Mouse (Mus musculus) intestine, embryonic 16.5 days (tissue): ENCODE results near the gene Becn1. TPM values are rescaled to one million over a fixed set of nuclear protein-coding genes. Genes with fewer than 3 reads are reported as not detected.

ENCODE experiments used
- ATAC-seq: fragments of 200-750 bp; cut with Nextera tagmentation; 2 replicates; pipeline ENCODE4 v1.8.0; 2017; ENCODE audit warnings: moderate TSS enrichment, moderate library complexity
- H3K27ac ChIP-seq: fragments of 300-500 bp; sonication (generic); 2 replicates; pipeline ENCODE4 v1.5.1; 2014; ENCODE audit warnings: mild to moderate bottlenecking, low read length
- H3K27me3 ChIP-seq: fragments of 300-500 bp; sonication (generic); replicated peaks from 2 replicates; pipeline ENCODE4 v1.6.1; 2014; ENCODE audit warnings: low read length, control low read depth, mixed read lengths; ENCODE audit not compliant: control insufficient read depth, insufficient read depth
- H3K36me3 ChIP-seq: fragments of 300-500 bp; sonication (generic); 2 replicates; pipeline ENCODE4 v1.6.1; 2014; ENCODE audit warnings: low read length, control low read depth; ENCODE audit not compliant: control insufficient read depth, insufficient read depth
- H3K4me1 ChIP-seq: fragments of 300-500 bp; sonication (generic); 2 replicates; pipeline ENCODE4 v1.6.1; 2014; ENCODE audit warnings: low read length, control low read depth, mixed read lengths; ENCODE audit not compliant: control insufficient read depth, insufficient read depth
- H3K4me2 ChIP-seq: fragments of 300-500 bp; sonication (generic); 2 replicates; pipeline ENCODE4 v1.6.1; 2014; ENCODE audit warnings: low read depth, low read length, control low read depth
- H3K4me3 ChIP-seq: fragments of 300-500 bp; sonication (generic); 2 replicates; pipeline ENCODE4 v1.5.1; 2014; ENCODE audit warnings: mild to moderate bottlenecking, low read length
- H3K9ac ChIP-seq: fragments of 300-500 bp; sonication (generic); 2 replicates; pipeline ENCODE4 v1.6.1; 2014; ENCODE audit warnings: low read depth, low read length
- H3K9me3 ChIP-seq: fragments of 300-500 bp; sonication (generic); 2 replicates; pipeline ENCODE4 v1.6.1; 2016; ENCODE audit warnings: low read length, control low read depth; ENCODE audit not compliant: control insufficient read depth
- WGBS: fragments of 180-500 bp; shearing (Covaris S2); extraction: QIAGEN DNeasy Blood & Tissue Kit; methylation state at CpG from one replicate; pipeline ENCODE4 v1.1.7; 2014; 5-methylcytosine and 5-hydroxymethylcytosine counted together
- polyA plus RNA-seq: library from polyadenylated mRNA; unstranded; fragments of >200 nt; fragmentation: Nextera tagmentation; extraction: Ambion mirVana; gene quantifications from 2 replicates; pipeline ENCODE4 v1.2.1, GENCODE M21; 2015

Becn1 gene
- polyA plus RNA-seq, 1 experiment from 2014 or later, result 145 TPM

- no peaks in the 10 kb centered on the region for H3K9me3 ChIP-seq
- H3K9ac ChIP-seq, result peak overlapping the region; percentile 87
- H3K4me2 ChIP-seq, result peak overlapping the region; percentile 85
- no peak for ATAC-seq
- H3K4me1 ChIP-seq, result peaks cover 13% of the 10 kb centered on the region; the same call in 1 of the 2 replicates
- 0 out of 2 replicates have a peak, but pooled peaks cover 3% of the 10 kb centered on the region for H3K36me3 ChIP-seq
- WGBS, result 63% methylated on average over 7 of the region's 7 CpGs
- H3K27ac ChIP-seq, result no peak overlapping the region
- H3K27me3 ChIP-seq, result no peaks in the 10 kb centered on the region
- peak overlapping the region; percentile 90 for H3K4me3 ChIP-seq
These were observed 1.2 kb downstream of the Becn1 start for GRCm38 (mm10) chr11:101300881-101301280.

DNA sequence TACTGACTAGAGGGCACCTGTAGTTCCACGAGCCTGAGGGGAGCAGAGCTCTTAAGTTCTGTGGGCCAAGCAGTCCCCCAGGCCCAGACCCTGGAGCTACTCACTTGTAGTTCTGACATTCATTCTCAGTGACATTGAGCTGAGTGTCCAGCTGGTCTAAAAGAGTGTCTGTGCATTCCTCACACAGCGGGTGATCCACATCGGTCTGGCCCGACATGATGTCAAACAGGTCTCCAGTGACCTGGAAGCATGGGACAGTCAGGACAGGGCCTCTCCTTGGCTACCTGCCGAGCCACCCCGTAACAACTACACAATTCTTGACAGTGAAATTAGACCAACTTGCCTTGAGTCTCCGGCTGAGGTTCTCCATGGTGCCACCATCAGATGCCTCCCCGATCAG is 6.9 kb downstream of the Becn1 start:
- peaks cover 18% of the 10 kb centered on the region; the same call in 1 of the 2 replicates for H3K36me3 ChIP-seq
- 91% methylated on average over 8 of the region's 8 CpGs for WGBS
- H3K27me3 ChIP-seq, result no peaks in the 10 kb centered on the region
- H3K4me3 ChIP-seq, result no peak overlapping the region
- no peak overlapping the region for H3K27ac ChIP-seq
- H3K4me1 ChIP-seq, result no peaks in the 10 kb centered on the region
- no peak overlapping the region for H3K9ac ChIP-seq
- no peak for ATAC-seq
- no peak overlapping the region for H3K4me2 ChIP-seq
- H3K9me3 ChIP-seq, result no peaks in the 10 kb centered on the region

DNA sequence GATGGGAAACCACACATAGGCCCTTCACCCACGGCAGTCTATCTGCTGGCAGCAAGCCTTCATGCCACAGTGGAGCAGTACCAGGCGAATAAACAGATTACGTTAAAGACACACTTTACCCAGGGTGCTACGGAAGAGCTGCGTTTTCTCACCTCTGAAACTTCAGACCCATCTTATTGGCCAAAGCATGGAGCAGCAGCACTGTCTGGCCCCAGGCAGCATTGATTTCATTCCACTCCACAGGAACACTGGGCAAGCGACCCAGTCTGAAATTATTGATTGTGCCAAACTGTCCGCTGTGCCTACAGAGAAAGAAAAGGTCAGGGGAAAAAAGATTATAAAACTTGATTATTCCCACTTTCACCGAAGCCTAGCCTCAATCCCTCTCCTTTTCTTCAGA is 10.9 kb downstream of the Becn1 start:
- Histone ChIP-seq H3K4me1 (no peaks in the 10 kb centered on the region), H3K4me3 (no peak overlapping the region), H3K9ac (no peak overlapping the region), H3K27me3 (no peaks in the 10 kb centered on the region), H3K27ac (no peak overlapping the region), H3K4me2 (no peak overlapping the region), H3K36me3 (peaks cover 19% of the 10 kb centered on the region), H3K9me3 (no peaks in the 10 kb centered on the region)
- no peak for ATAC-seq
- WGBS, result 96% methylated on average over 8 of the region's 8 CpGs

DNA sequence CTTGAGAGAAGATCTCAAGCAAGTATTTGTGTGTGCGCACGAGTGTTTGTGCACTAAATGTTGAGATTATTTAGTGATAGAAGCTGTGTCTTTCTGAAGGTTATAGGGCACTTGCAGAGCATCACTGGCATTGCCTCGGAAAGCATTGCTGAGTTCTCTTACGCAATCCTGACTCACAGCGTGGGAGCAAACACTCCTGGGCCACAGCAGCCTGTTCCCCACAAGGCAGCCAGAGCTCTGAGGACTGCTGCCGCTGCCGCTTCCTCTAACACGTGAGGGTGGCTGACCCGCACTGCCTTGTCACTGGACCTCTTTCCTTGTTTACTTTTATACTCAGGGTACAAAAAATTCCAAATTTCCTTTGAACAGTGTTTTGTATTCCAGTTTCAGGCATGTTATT is 14.8 kb downstream of the Becn1 start:
- Histone ChIP-seq H3K9ac (no peak overlapping the region), H3K9me3 (no peaks in the 10 kb centered on the region), H3K36me3 (peaks cover 7% of the 10 kb centered on the region; the same call in 1 of the 2 replicates), H3K4me1 (no peaks in the 10 kb centered on the region), H3K27me3 (no peaks in the 10 kb centered on the region), H3K27ac (no peak overlapping the region), H3K4me3 (no peak overlapping the region), H3K4me2 (no peak overlapping the region)
- ATAC-seq, result no peak
- 79% methylated on average over 9 of the region's 9 CpGs for WGBS

DNA sequence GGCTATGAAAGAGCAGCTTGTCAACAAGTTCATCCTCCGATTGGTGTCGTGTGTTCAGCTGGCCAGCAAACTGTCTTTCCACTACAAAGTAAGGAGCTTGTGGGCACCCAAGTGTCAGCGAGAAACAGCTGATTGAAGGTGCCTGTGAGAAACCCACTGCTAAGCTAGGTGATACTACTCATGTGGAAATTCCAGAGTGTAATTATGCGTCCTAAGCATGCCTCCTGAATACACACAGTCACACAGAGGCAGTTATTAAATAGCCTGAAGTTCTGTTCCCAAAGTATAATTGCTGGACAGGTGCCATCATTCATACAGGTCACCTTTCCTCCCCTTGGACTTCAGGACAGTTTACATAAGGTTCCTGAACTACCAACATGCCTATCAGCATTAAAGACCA is 18.3 kb downstream of the Becn1 start:
- no peaks in the 10 kb centered on the region for H3K9me3 ChIP-seq
- H3K27ac ChIP-seq, result no peak overlapping the region
- no peak for ATAC-seq
- no peaks in the 10 kb centered on the region; the same call in 1 of the 2 replicates for H3K36me3 ChIP-seq
- H3K4me2 ChIP-seq, result no peak overlapping the region
- 70% methylated on average over 4 of the region's 4 CpGs for WGBS
- H3K4me1 ChIP-seq, result peaks cover 7% of the 10 kb centered on the region
- no peak overlapping the region for H3K9ac ChIP-seq
- H3K27me3 ChIP-seq, result no peaks in the 10 kb centered on the region
- H3K4me3 ChIP-seq, result no peak overlapping the region

DNA sequence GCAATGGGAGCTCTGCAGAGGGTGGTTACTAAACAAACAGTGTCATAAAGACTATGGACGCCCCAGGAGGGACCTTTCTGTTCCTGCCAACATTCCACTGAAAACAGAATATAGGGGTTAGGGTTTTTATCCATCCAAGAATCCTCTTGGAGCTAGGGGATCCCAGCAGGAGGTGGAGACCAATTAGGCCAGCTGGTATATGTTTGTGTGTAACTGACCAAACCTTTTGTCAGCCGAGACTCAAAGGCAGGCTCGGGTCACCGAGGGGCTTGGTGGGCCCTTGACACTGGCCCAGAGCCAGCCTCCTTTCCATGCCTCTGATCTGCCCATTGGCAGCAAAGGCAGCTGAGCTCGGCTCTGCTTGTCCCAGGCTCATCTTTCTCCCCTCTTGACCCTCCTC is 19.2 kb downstream of the Becn1 start:
- no peak for ATAC-seq
- Histone ChIP-seq H3K9ac (no peak overlapping the region), H3K36me3 (no peaks in the 10 kb centered on the region), H3K9me3 (no peaks in the 10 kb centered on the region), H3K4me3 (no peak overlapping the region), H3K27ac (no peak overlapping the region), H3K27me3 (no peaks in the 10 kb centered on the region), H3K4me2 (no peak overlapping the region), H3K4me1 (peaks cover 9% of the 10 kb centered on the region)
- WGBS, result 43% methylated on average over 5 of the region's 5 CpGs

- H3K4me1 ChIP-seq, result peaks cover 29% of the 10 kb centered on the region
- H3K36me3 ChIP-seq, result no peaks in the 10 kb centered on the region
- 54% methylated on average over 7 of the region's 7 CpGs for WGBS
- no peaks in the 10 kb centered on the region for H3K27me3 ChIP-seq
- no peak overlapping the region for H3K4me3 ChIP-seq
- no peak overlapping the region for H3K9ac ChIP-seq
- H3K9me3 ChIP-seq, result no peaks in the 10 kb centered on the region
- H3K4me2 ChIP-seq, result no peak overlapping the region
- no peak overlapping the region for H3K27ac ChIP-seq
- no peak for ATAC-seq
These were observed 21.2 kb downstream of the Becn1 start for GRCm38 (mm10) chr11:101280837-101281236.

DNA sequence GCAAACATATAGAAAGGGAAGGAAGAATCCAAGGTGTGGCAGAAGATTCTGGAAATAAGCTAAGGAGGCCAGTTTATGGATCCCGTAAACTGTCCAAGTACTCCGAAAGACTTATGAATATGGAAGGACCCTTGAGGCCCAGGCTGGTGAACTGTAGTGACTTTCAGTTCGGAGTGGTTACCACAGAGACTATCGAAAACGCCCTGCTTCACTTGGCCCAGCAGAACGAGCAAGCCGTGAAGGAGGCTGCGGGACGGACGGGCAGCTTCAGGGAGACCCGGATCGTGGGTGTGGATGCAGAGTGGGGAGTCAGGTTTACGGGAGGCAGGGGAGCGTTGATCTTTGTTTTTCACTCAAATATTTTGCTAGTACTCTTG is 22.9 kb downstream of the Becn1 start:
- Histone ChIP-seq H3K4me3 (peak overlapping the region; percentile 63), H3K36me3 (no peaks in the 10 kb centered on the region), H3K9me3 (no peaks in the 10 kb centered on the region), H3K4me1 (peaks cover 29% of the 10 kb centered on the region), H3K27ac (no peak overlapping the region), H3K27me3 (no peaks in the 10 kb centered on the region), H3K9ac (0 out of 2 replicates have a peak overlapping the region, but pooled peaks have one; percentile 68), H3K4me2 (peak overlapping the region; percentile 82)
- ATAC-seq, result 0 out of 2 replicates have a peak, but pooled peaks have one; percentile 8
- 57% methylated on average over 14 of the region's 14 CpGs for WGBS

DNA sequence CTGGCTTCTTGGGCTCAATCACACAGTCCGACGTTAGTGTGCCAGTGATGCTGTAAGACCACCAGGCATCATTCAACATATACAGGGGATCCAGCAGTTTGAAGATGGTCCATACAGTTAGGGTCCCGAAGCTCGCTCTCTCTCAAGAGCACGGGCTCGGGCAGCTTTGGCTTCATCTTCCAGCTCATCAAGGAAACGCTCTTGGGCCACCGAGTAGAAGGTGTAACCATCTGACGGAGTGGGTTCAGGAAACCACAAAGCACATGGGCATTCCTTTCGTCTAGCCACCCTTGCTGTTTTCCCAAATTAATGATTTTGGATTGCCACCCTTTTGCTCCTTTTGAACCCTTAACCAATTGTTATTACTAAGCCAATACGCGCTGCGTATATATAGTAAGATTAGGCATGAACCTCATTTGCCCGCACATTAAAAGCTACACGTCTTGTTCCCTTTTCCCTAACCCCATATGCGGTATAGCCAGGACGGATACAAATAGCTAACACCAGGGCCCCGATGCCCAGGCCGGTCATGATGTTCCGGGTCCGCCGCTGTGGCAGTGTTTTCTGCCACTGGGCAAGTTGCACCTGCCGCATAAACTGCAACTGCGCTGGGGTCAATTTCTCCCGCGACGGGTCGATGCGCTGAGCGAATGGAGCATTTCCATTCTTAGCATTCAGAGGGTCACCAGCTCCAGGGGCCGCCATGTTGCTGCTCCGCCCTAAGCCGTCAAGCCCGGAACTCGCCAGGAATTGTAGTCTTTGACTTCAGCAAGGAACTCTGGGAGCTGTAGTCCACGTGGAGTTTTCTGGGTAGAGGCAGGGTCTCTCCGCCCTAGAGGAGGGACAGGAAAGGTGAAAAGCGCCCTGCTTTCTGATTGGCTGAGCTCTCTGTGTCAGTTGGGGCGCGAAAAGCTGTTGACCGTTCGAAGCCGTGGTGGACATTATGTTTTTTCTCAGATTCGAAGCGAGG is 23.6 kb downstream of the Becn1 start, which contains the start of the genes Cntd1 and Coa3:
Cntd1 (plus strand) TSS at position 790 of the 970 bp plus-strand sequence.
Coa3 (minus strand) TSS at position 892 of the 970 bp plus-strand sequence.
- Histone ChIP-seq H3K4me1 (peaks cover 29% of the 10 kb centered on the region), H3K9ac (peak within 1 kb of the TSS; percentile 68), H3K4me2 (peak within 1 kb of the TSS; percentile 82), H3K27ac (peak within 1 kb of the TSS; percentile 84), H3K27me3 (no peaks in the 10 kb centered on the region), H3K36me3 (no peaks in the 10 kb centered on the region), H3K9me3 (no peaks in the 10 kb centered on the region), H3K4me3 (peak within 1 kb of the TSS; percentile 63)
- 7% methylated on average over 45 of the region's 45 CpGs for WGBS
- ATAC-seq, result peak; percentile 91
